Mouse (Mus musculus) forebrain, embryonic 11.5 days (tissue): ENCODE data around the gene Tmem164. TPM values are rescaled to one million over a fixed set of nuclear protein-coding genes. Genes with fewer than 3 reads are reported as not detected.

ENCODE experiments used
- ATAC-seq: fragments of 200-750 bp; cut with Nextera tagmentation; replicated peaks from 2 replicates; pipeline ENCODE4 v1.8.0; 2017; ENCODE audit warnings: moderate TSS enrichment; ENCODE audit not compliant: low FRiP score
- DNase-seq: peaks from one replicate; pipeline ENCODE4 v3.0.0-alpha.2; 2017; ENCODE audit warnings: low spot score
- H3K27ac ChIP-seq: fragments of 300-500 bp; sonication (generic); 2 replicates; pipeline ENCODE4 v1.5.1; 2014; ENCODE audit warnings: low read depth, low read length
- H3K27me3 ChIP-seq: fragments of 300-500 bp; sonication (generic); 2 replicates; pipeline ENCODE4 v1.6.1; 2014; ENCODE audit warnings: mild to moderate bottlenecking, low read length, mixed read lengths; ENCODE audit not compliant: control insufficient read depth, insufficient read depth
- H3K36me3 ChIP-seq: fragments of 300-500 bp; sonication (generic); 2 replicates; pipeline ENCODE4 v1.6.1; 2014; ENCODE audit warnings: mild to moderate bottlenecking, low read length, moderate library complexity, mixed read lengths; ENCODE audit not compliant: control insufficient read depth, insufficient read depth
- H3K4me1 ChIP-seq: fragments of 300-500 bp; sonication (generic); replicated peaks from 2 replicates; pipeline ENCODE4 v1.6.1; 2014; ENCODE audit warnings: low read length, mixed read lengths; ENCODE audit not compliant: control insufficient read depth, insufficient read depth
- H3K4me2 ChIP-seq: fragments of 300-500 bp; sonication (generic); 2 replicates; pipeline ENCODE4 v1.6.1; 2014; ENCODE audit warnings: low read depth, mild to moderate bottlenecking, low read length, moderate library complexity, mixed read lengths; ENCODE audit not compliant: severe bottlenecking
- H3K4me3 ChIP-seq: fragments of 300-500 bp; sonication (generic); 2 replicates; pipeline ENCODE4 v1.5.1; 2014; ENCODE audit warnings: low read depth, low read length
- H3K9ac ChIP-seq: fragments of 300-500 bp; sonication (generic); 2 replicates; pipeline ENCODE4 v1.6.1; 2014; ENCODE audit warnings: low read length
- H3K9me3 ChIP-seq: fragments of 300-500 bp; sonication (generic); 2 replicates; pipeline ENCODE4 v1.6.1; 2016; ENCODE audit warnings: low read length, mixed read lengths; ENCODE audit not compliant: control insufficient read depth
- WGBS: fragments of 180-500 bp; shearing (Covaris S2); extraction: QIAGEN DNeasy Blood & Tissue Kit; methylation state at CpG from one replicate; pipeline ENCODE4 v1.1.7; 2014; 5-methylcytosine and 5-hydroxymethylcytosine counted together
- polyA plus RNA-seq: library from polyadenylated mRNA; unstranded; fragments of >200 nt; fragmentation: Nextera tagmentation; extraction: Ambion mirVana; gene quantifications from 2 replicates; pipeline ENCODE4 v1.2.1, GENCODE M21; 2014

Gene Tmem164
- polyA plus RNA-seq, 1 experiment from 2014 or later = 42.6 TPM

DNA sequence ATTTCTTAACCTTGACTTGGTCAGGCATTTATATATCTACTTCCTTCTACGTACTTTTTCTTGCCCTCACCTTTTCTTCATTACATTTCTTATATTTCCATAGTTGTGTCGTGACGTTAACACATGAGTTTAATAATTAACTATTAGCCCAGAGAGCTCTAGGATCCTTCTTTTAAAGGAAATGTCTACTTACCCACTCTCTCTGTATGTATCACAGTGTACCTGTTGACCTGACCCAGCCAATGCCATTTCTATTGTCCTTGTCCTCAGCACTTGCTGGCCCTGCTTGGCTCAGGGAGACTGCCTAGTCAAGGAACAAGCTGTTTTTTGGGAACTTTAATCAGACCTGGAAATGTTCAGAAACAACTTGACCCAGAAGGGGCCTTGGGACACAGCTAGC is 40.7 kb downstream of the Tmem164 start:
- H3K4me3 ChIP-seq = no peak overlapping the region
- H3K9ac ChIP-seq = no peak overlapping the region
- no peak overlapping the region for H3K27ac ChIP-seq
- no peak for DNase-seq
- H3K27me3 ChIP-seq = peaks cover 6% of the 10 kb centered on the region; the same call in 1 of the 2 replicates
- no peaks in the 10 kb centered on the region for H3K4me1 ChIP-seq
- H3K9me3 ChIP-seq = no peaks in the 10 kb centered on the region
- 94% methylated on average over 3 of the region's 3 CpGs for WGBS
- H3K4me2 ChIP-seq = no peak overlapping the region
- ATAC-seq = no peak
- no peaks in the 10 kb centered on the region for H3K36me3 ChIP-seq

DNA sequence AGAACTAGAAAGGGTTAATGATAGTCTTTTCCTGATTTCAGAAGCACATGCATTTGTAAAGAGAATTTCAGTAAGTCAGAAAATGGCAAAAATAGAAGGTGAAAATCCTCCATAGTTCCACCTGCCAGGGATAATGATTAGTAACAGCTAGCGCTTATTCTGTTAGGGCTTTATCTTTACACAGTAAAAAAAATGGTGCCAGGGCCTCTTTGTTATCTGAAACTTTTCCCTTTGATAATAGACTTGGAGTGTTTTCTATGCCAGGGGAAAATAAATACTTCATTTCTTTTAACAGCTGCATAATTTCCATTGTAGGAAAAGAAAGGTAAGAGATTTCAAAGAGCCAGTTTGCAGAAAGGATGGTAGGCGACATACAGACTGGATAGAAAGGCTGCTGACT is 43.0 kb downstream of the Tmem164 start:
- peaks cover 8% of the 10 kb centered on the region; the same call in 1 of the 2 replicates for H3K27me3 ChIP-seq
- no peak overlapping the region for H3K9ac ChIP-seq
- no peaks in the 10 kb centered on the region for H3K9me3 ChIP-seq
- ATAC-seq (no peak), DNase-seq (no peak)
- no peak overlapping the region for H3K27ac ChIP-seq
- 0 out of 2 replicates have a peak, but pooled peaks cover 2% of the 10 kb centered on the region for H3K4me1 ChIP-seq
- no peak overlapping the region for H3K4me3 ChIP-seq
- H3K36me3 ChIP-seq = no peaks in the 10 kb centered on the region
- no peak overlapping the region for H3K4me2 ChIP-seq
- WGBS = 73% methylated on average over 2 of the region's 2 CpGs

DNA sequence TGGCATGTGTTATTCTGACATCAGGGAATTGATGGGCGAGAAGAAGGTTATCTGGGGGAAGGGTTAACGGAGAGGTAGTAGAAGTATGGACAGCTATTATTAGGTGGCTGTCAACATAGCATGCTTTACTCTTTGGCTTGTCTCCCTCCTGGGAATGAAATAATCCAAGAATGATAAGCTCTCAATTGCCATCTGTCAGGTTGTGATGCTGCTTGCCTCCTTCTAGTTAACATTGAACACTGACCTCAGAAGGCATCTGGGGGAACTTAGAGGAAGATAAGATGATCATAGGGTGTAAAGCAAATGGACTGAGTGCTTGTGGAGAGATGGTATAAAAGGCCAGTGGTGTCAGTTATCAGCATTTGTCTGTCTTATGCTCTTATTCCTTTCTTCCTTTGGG is 44.4 kb downstream of the Tmem164 start:
- Histone ChIP-seq H3K9me3 (no peaks in the 10 kb centered on the region), H3K4me2 (no peak overlapping the region), H3K27ac (no peak overlapping the region), H3K4me1 (0 out of 2 replicates have a peak, but pooled peaks cover 2% of the 10 kb centered on the region), H3K9ac (no peak overlapping the region), H3K27me3 (peaks cover 6% of the 10 kb centered on the region; the same call in 1 of the 2 replicates), H3K4me3 (no peak overlapping the region), H3K36me3 (no peaks in the 10 kb centered on the region)
- DNase-seq = no peak
- 65% methylated on average over 2 of the region's 2 CpGs for WGBS
- ATAC-seq = no peak

DNA sequence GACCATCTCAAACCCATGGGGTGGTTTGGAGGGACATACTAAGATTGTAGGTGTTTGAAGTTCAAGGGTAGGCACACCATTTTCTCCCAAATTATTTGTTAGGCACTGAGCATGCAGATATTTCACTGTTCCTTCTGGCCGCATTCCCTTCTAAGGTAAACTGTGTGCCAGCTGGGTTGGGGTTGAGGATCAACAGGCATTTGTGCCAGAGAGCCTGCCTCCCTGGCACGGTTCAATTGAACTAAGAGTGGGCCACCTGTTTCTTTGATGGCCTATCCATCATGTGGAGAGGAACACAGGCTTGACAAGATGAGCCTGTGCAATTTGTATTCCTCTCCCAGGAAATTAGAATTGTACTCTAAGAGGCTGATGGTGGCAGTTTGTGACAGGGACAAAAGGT is 45.1 kb downstream of the Tmem164 start:
- Histone ChIP-seq H3K9me3 (no peaks in the 10 kb centered on the region), H3K27me3 (peaks cover 6% of the 10 kb centered on the region), H3K4me3 (no peak overlapping the region), H3K4me1 (peaks cover 2% of the 10 kb centered on the region; the same call in 1 of the 2 replicates), H3K27ac (no peak overlapping the region), H3K9ac (no peak overlapping the region), H3K36me3 (no peaks in the 10 kb centered on the region), H3K4me2 (no peak overlapping the region)
- ATAC-seq (no peak), DNase-seq (no peak)
- WGBS = 79% methylated on average over 2 of the region's 2 CpGs

DNA sequence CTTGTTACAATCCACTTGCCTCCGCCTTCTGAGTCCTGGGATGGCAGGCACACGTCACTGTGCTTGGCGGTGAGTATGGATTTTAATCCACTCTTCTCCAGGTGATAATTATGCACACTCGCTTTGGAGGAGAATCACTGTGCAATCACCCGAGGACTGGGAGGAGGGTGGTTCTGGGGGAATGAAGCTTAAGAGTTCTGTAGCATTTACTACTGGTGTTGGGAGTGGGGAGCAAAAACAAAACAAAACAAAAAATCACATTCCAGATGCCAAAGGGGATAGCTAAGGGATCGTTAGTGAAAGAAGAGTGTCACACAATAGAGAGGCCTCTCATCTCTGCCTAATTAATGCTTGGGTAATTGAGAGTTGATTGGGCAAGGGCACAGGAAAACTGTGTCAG is 46.6 kb downstream of the Tmem164 start:
- no peaks in the 10 kb centered on the region for H3K9me3 ChIP-seq
- DNase-seq (no peak), ATAC-seq (peak; percentile 70)
- no peak overlapping the region for H3K9ac ChIP-seq
- H3K27me3 ChIP-seq = peaks cover 6% of the 10 kb centered on the region
- no peak overlapping the region for H3K4me3 ChIP-seq
- 49% methylated on average over 6 of the region's 6 CpGs for WGBS
- no peaks in the 10 kb centered on the region for H3K36me3 ChIP-seq
- no peak overlapping the region for H3K4me2 ChIP-seq
- H3K27ac ChIP-seq = no peak overlapping the region
- H3K4me1 ChIP-seq = peaks cover 2% of the 10 kb centered on the region; the same call in 1 of the 2 replicates

DNA sequence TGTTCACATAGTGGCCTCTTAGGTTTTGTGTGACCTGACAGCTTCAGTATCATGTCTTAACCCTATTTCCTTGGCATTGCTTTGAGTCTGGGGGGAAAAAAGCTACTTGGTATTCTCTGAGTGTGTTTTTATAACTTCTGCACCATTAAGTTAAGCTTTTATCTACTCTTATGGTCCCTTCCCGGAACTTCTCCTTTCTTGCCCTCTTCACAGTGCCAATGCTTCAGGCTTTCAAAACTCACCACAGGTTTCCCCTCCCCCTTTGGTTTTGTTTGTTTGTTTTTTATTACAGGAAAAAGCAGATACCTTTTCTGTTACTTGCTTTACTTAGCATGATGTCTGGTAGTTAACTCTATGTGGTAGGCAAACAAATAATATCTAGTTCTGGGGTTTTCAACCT is 47.8 kb downstream of the Tmem164 start:
- H3K27ac ChIP-seq = no peak overlapping the region

DNA sequence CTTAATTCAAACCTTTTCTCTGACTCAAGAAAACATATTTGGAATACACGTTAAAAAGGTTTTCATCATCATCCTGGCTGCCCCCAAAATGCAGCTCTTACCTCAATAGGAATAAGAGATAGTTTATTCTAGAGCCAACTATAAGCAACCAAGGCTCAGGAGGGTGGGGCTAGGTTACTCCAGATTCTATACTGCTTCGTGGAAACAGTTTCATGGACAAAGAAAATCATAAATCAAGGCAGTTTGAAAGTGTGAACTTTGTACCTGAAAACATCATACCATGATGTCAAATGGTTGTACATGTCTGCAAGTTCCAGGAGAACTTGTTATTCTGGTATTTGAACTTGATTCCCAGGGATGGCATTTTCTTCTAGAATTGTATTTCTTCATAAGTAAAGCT is 48.3 kb downstream of the Tmem164 start:
- Histone ChIP-seq H3K4me3 (no peak overlapping the region), H3K27ac (no peak overlapping the region), H3K9me3 (no peaks in the 10 kb centered on the region), H3K4me1 (peaks cover 2% of the 10 kb centered on the region; the same call in 1 of the 2 replicates), H3K9ac (no peak overlapping the region), H3K4me2 (no peak overlapping the region), H3K27me3 (peaks cover 6% of the 10 kb centered on the region), H3K36me3 (no peaks in the 10 kb centered on the region)
- DNase-seq (no peak), ATAC-seq (no peak)
- 87% methylated on average over 2 of the region's 2 CpGs for WGBS

More for the DNA sequence above, 47.8 kb downstream of the Tmem164 start:
- Histone ChIP-seq H3K4me3 (no peak overlapping the region), H3K9me3 (no peaks in the 10 kb centered on the region), H3K9ac (no peak overlapping the region), H3K36me3 (no peaks in the 10 kb centered on the region), H3K4me2 (no peak overlapping the region), H3K4me1 (peaks cover 2% of the 10 kb centered on the region; the same call in 1 of the 2 replicates), H3K27me3 (peaks cover 6% of the 10 kb centered on the region)
- 81% methylated on average over 1 of the region's 1 CpGs for WGBS
- ATAC-seq = no peak
- DNase-seq = no peak

DNA sequence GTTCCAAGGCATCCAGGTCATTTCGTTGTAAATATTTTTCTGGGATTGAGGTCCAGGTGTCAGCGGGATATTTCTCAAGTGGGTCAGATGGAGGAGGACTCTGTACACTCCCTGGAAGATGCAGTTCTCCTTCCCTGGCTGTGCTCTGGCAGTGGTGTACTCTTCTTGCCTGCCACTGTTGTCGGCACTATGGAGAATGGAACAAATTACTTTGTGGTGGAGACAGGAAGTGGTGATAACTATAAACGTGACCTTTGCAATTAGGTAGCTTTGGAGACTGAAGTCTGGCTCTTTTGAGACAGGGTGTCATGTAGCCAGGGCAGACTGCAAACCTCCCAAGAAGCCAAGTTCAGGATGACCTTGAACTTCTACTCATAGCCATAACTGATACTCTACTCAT is 55.9 kb downstream of the Tmem164 start:
- H3K27me3 ChIP-seq = peaks cover 4% of the 10 kb centered on the region; the same call in 1 of the 2 replicates
- no peak overlapping the region for H3K4me2 ChIP-seq
- no peak overlapping the region for H3K27ac ChIP-seq
- no peak overlapping the region for H3K4me3 ChIP-seq
- no peak for ATAC-seq
- no peaks in the 10 kb centered on the region for H3K36me3 ChIP-seq
- H3K9me3 ChIP-seq = no peaks in the 10 kb centered on the region
- 76% methylated on average over 4 of the region's 4 CpGs for WGBS
- no peaks in the 10 kb centered on the region for H3K4me1 ChIP-seq
- no peak for DNase-seq
- no peak overlapping the region for H3K9ac ChIP-seq

DNA sequence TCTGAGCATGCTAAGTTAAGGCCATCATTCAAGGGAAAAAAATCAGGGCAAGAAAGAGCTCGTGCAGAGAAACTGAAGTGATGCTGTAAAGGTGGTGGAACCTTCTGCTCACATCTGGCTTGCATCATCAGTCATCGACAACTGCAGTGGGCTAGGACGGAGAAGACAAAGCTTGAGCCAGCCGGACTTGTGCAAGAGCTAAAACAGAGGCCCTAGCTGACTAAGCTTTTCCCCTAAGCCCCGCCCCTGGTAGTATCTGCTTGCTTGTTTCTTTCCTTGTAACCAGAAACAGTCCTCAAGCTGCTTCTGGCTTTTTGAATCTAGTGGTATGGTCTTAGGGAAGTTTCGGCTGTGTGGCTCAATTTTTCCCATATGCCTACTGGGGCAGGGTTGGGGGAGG is 56.5 kb downstream of the Tmem164 start:
- peaks cover 5% of the 10 kb centered on the region; the same call in 1 of the 2 replicates for H3K27me3 ChIP-seq
- H3K4me1 ChIP-seq = no peaks in the 10 kb centered on the region
- H3K9me3 ChIP-seq = no peaks in the 10 kb centered on the region
- H3K4me2 ChIP-seq = no peak overlapping the region
- H3K9ac ChIP-seq = no peak overlapping the region
- no peak for DNase-seq
- H3K36me3 ChIP-seq = no peaks in the 10 kb centered on the region
- H3K4me3 ChIP-seq = no peak overlapping the region
- no peak overlapping the region for H3K27ac ChIP-seq
- no peak for ATAC-seq
- WGBS = 84% methylated on average over 6 of the region's 6 CpGs
